Mouse (Mus musculus): Measurements from ENCODE around the gene Cd200r3. TPM values are rescaled to one million over a fixed set of nuclear protein-coding genes. Genes with fewer than 3 reads are reported as not detected.

Cd200r3 gene
- polyA plus RNA-seq (2014; fragmentation: Illumina TruSeq; extraction: RNeasy Lipid Tissue Mini Kit (QIAGEN cat#74804)), result 0.88 TPM

DNA sequence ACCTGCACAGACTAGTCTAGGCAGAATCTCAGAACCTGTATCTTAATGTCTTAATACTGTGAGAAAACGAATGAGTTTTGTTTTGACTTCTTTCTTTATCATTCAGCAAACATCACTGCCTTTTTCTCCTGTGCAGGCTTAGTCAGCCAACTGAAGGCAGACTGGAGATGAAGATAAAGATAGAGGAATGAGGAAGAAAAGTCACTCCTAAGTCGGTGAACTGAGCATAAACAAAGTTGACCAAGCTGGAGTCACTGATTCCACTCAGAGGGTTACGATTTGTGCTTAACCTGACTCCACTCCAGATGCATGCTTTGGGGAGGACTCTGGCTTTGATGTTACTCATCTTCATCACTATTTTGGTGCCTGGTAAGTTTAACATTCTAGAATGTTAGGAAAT, at the start of gene Cd200r3:
TSS of gene Cd200r3 (plus strand) at position 211 of the 400 bp plus-strand sequence.

Other genes starting within 250 kb of the Cd200r3 start
- 24.6 TPM for gene Nepro, start 219.4 kb upstream of the Cd200r3 start, polyA plus RNA-seq (2014; fragmentation: Illumina TruSeq; extraction: RNeasy Lipid Tissue Mini Kit (QIAGEN cat#74804))
- 59.8 TPM for gene Gtpbp8, start 197.3 kb upstream of the Cd200r3 start, polyA plus RNA-seq (2014; fragmentation: Illumina TruSeq; extraction: RNeasy Lipid Tissue Mini Kit (QIAGEN cat#74804))
- 5.9 TPM for gene Cd200r1, start 177.9 kb upstream of the Cd200r3 start, polyA plus RNA-seq (2014; fragmentation: Illumina TruSeq; extraction: RNeasy Lipid Tissue Mini Kit (QIAGEN cat#74804))
- 2.2 TPM for gene Cd200r4, start 131.9 kb upstream of the Cd200r3 start, polyA plus RNA-seq (2014; fragmentation: Illumina TruSeq; extraction: RNeasy Lipid Tissue Mini Kit (QIAGEN cat#74804))
- not detected for gene Cd200r2, start 76.6 kb upstream of the Cd200r3 start, polyA plus RNA-seq (2014; fragmentation: Illumina TruSeq; extraction: RNeasy Lipid Tissue Mini Kit (QIAGEN cat#74804))
- 39.4 TPM for gene Ccdc80, start 149.7 kb downstream of the Cd200r3 start, polyA plus RNA-seq (2014; fragmentation: Illumina TruSeq; extraction: RNeasy Lipid Tissue Mini Kit (QIAGEN cat#74804))
- gene Slc35a5, start 215.0 kb downstream of the Cd200r3 start, polyA plus RNA-seq (2014; fragmentation: Illumina TruSeq; extraction: RNeasy Lipid Tissue Mini Kit (QIAGEN cat#74804)), result 59.2 TPM
- gene Atg3, start 215.1 kb downstream of the Cd200r3 start, polyA plus RNA-seq (2014; fragmentation: Illumina TruSeq; extraction: RNeasy Lipid Tissue Mini Kit (QIAGEN cat#74804)), result 127 TPM